Mouse (Mus musculus) left cerebral cortex, adult 2 months (tissue): ENCODE results near the gene Zfp599. TPM values are rescaled to one million over a fixed set of nuclear protein-coding genes. Genes with fewer than 3 reads are reported as not detected.
A peak's percentile ranks its signal among the peaks of the same experiment; 100 is the strongest.
"Not testable (repeated sequence)": the region's sequence is repeated elsewhere in the genome, so short reads cannot be mapped to it uniquely, and the experiment has no call there.

Experiments used
- DNase-seq, 2 experiments: peaks; one replicate each; pipeline ENCODE4 v3.0.0; 2021 to 2022; ENCODE audit warnings: low spot score in 2 of 2, mixed read lengths in 1 of 2; ENCODE audit errors: extremely low spot score in 1 of 2
- H3K27ac ChIP-seq: fragments of 200-600 bp; 2 replicates; pipeline ENCODE4 v1.8.1; 2022
- H3K4me3 ChIP-seq: fragments of 200-600 bp; 2 replicates; pipeline ENCODE4 v1.8.1; 2022
- CTCF ChIP-seq: fragments of 200-600 bp; IDR thresholded peaks from 2 replicates; pipeline ENCODE4 v1.8.1; 2022; ENCODE audit warnings: antibody characterized with exemption, mild to moderate bottlenecking, moderate library complexity
- intact Hi-C: fragments of 180-260 bp; cut with DNase I; formaldehyde crosslinking; loops from one replicate; pipeline ENCODE4 v1.15.1; 2025
- total RNA-seq, 2 experiments: library from RNA; stranded (reverse); gene quantifications; 2 replicates each; pipeline ENCODE4 v1.2.3; 2021

Gene Zfp599
- total RNA-seq, 2 experiments from 2014 or later: 3.7 to 4.5 TPM

DNA sequence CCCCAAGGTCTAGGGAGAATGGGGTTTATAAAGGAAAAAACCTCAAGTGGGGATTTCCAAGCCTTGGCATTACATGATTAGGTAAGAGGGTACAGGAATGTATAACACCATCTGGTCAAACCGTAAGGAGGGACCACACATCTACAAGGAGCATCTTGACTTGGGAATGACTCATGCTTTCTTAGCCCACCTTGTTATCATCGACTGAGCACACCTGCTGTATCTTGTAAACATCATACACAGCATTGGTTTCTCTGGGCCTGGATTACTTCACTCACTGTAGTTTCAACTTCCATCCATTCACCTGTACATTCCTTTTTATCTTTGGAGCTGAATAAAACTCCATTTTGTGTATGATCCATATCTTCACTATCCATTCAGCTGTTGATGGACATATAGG lies 15.5 kb downstream of the Zfp599 start:
- intact Hi-C loops: no loop called here
- no peak for DNase-seq
- Histone ChIP-seq H3K27ac (no peak overlapping the region), H3K4me3 (no peak overlapping the region)
- no peak for TF ChIP-seq CTCF

DNA sequence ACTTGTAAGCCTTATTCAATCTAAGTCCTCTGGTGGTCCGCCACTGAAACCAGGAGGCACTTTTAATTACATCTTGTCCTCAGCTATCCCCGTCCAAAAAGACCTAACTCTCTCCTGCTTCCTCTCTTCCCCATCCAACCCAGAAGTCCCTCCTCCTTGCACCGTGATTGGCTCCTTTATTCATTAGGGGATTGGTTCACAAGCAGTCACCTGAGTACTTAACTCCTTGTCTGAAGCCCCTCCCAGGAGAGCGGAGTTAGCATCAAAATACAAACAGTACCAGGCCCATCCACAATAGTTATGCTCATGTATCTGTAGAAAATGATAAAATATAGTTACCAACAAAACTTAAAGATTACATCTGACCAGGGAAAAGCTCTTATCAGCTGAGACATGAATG lies 19.7 kb downstream of the Zfp599 start:
- Histone ChIP-seq H3K27ac (no peak overlapping the region), H3K4me3 (no peak overlapping the region)
- intact Hi-C loops: no loop called here
- no peak for TF ChIP-seq CTCF
- no peak for DNase-seq

DNA sequence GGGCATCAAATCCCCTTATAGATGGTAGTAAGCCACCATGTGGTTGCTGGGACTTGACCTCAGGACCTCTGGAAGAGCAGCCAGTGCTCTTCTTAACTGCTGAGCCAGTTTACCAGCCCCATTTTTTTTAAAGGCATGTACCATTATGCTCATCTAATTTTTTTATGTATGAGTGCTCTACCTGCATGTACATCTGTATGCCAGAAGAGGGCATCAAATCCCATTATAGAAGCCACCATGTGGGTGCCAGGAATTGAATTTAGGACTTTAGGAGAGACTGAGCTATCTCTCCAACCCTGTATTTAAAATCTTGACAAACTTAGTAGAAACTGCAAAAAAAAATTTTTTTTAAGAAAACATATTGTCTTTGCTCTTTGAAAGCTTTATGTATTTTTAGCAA lies 29.1 kb downstream of the Zfp599 start:
- intact Hi-C loops: no loop called here
- Histone ChIP-seq H3K4me3 (no peak overlapping the region), H3K27ac (no peak overlapping the region)
- no peak for DNase-seq
- peak; percentile 61 for TF ChIP-seq CTCF

DNA sequence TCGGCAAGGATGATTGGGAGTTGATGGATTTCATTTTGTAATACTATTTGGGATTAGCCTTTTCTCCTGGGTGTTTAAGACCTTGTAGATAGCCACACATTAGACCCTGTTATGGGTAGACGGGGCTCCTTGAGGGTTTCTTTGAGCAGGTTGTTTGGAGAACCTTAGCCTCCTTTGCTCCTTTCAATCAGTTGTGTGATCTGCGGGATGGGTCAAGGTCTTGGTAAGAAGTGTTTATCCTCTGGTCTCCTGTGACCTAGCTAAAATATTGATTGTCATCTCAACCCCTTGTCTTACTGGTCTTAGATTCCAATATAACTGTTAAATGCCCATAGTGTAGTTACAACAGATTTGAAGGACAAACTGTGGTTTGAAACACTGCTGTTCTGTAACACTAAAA lies 29.6 kb downstream of the Zfp599 start:
- no peak for TF ChIP-seq CTCF
- Histone ChIP-seq H3K4me3 (no peak overlapping the region), H3K27ac (no peak overlapping the region)
- intact Hi-C loops: no loop called here
- no peak for DNase-seq

DNA sequence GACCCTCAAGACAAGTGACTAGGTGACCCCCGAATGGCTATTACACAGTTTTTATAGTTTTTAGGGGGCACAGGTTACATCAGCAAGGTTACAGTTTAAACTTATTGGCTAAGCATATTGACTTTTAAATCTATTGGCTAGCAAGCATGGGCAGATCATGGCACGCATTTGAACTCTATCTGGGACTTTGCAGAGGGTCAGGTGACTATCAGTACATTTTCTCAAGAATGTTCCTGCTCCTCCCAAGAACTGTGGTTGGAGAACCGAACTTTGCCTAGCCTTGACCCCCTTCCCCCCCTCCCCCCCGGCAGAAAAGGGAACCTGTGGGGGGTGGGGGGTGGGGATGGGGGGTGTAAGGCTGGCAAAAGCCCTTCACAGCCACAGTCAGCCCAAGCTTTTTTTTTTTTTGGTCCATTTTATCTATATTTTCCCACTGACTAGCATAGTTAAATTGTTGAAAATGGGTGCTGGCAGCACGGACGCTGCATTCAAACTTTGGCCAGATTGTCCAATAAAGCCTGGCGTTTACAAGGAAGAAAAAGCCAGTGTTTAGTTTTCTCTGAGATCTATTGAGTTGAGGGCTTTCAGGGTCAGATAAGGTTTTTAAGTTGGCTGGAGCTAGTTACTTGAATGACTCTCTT lies 30.2 kb downstream of the Zfp599 start:
- no peak for TF ChIP-seq CTCF
- intact Hi-C loops: no loop called here
- no peak for DNase-seq
- Histone ChIP-seq H3K4me3 (no peak overlapping the region), H3K27ac (no peak overlapping the region)

DNA sequence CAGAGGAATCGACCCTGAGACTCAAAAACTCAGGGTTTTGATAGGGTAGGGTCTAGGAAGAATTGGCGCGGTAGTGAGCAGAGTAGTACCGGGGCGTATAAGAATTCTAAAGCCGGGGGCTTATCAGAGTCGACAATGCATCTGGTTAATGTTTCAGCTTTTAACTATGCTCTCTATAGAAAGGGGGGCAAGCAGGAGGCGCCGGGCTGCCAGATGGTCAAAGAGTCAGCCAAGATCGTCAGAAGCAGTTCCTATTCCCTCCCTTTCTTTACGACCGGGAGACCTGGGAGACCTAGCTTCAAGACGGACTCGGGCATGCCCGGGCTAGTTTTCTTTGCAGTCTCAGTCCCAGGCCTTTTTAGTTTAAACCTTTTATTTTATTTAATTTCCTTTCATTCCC lies 32.8 kb downstream of the Zfp599 start:
- no peak overlapping the region for H3K4me3 ChIP-seq
- no peak for TF ChIP-seq CTCF
- intact Hi-C loops: no loop called here

DNA sequence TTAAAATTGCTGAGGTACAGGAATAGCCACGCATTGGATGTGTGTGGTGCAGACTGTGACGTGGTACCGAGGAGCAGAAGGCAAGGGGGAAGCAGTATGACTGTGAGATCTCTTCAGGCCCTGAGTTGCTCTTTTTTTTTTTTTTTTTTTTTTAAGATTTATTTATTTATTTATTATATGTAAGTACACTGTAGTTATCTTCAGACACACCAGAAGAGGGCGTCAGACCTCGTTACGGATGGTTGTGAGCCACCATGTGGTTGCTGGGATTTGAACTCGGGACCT lies 33.4 kb downstream of the Zfp599 start:
- peak overlapping the region; percentile 55 for H3K4me3 ChIP-seq
- H3K27ac ChIP-seq, DNase-seq, intact Hi-C loops: not testable (repeated sequence)
- TF ChIP-seq CTCF: peak; percentile 2; the same call in 1 of the 2 replicates

More for the DNA sequence above, 32.8 kb downstream of the Zfp599 start:
- DNase-seq: no peak
- H3K27ac ChIP-seq: no peak overlapping the region

DNA sequence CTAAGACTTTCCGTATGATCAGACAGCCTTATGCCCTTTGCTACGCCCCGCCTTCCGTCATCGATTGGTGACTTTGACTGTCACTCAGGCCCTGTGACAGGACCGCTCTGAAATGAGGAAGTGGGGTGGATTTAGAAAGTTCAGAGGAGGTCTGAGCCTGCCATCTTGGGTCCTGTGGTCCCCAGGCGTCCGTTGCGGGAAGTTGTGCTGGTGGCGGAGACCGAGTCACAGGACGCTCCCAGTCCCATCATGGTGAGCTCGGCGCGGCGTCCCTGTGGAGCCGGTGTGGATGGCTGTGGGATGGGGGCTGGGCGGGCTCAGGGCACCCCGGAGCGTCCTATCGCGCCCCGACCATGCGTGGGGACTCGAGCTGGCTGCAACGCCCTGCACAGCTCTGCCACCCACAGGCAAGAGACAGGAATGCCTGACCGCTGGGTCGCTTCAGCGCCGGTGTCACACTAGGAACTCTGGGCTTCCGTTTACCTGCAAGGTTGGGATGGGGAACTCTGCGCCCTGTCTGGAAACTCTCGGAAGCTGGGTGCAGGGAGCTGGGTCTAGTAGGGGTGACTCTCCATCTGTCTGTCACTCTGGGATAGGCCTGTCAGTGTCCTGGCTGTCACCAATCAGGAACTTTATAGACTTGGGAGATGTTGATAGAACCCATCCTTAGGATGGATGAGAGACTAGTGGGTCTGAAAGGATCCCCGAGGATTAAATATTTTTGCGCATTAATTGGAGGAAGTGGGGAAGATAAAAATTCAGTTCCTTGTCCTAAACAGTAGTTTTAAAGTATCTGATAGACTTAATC lies 33.9 kb downstream of the Zfp599 start, which contains the start of gene Zfp809:
Gene Zfp809 (plus strand): TSS at position 134 of the 808 bp plus-strand sequence.
- Histone ChIP-seq H3K27ac (peak within 1 kb of the TSS; percentile 91), H3K4me3 (peak within 1 kb of the TSS; percentile 55)
- intact Hi-C loops: loop anchor here (2.0 kb wide), 2 partner anchors 69 to 183 kb away; partner anchors contain the start of gene Pigyl
- TF ChIP-seq CTCF: peak; percentile 71
- DNase-seq: peak; percentile 98 to 99

DNA sequence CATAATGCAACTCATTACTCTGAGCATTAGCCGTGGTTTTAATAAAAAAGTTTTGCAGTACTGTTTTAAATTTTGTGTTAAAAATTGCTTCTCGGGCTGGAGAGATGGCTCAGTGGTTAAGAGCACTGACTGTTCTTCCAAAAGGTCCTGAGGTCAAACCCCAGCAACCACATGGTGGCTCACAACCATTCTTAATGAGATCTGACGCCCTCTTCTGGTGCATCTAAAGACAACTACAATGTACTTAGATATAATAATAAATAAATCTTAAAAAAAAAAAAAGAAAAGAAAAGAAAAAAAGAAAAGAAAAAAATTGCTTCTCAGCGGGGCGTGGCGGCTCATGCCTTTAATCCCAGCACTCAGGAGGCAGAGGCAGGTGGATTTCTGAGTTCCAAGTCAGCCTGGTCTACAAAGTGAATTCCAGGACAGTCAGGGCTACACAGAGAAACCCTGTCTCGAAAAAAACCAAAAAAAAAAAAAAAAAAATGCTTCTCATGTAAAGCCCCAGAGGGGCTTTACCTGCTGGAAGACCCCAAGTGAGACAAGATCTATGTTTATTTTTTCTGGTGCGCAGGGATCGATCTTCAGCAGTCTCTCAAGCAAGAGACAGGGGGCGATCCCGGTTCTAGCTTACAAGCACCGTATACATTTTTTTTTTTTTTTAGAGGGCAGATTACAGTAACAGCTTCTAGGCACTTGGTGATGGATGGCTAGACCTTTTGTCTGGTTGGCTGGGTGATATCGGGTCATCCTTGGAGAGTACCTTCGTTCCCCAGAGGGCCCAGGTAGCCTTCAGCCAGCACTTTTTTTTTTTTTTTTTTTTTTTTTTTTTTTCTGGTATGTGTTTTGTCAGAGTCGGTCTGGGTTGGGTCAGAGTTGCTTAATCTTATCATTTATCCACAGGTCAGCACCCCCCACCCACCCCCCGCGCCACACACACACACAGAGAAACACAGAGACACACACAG lies 34.9 kb downstream of the Zfp599 start:
- intact Hi-C loops: loop anchor here (2.0 kb wide), 2 partner anchors 68 to 184 kb away; partner anchors contain the start of gene Pigyl
- peak overlapping the region; percentile 91 for H3K27ac ChIP-seq
- no peak for DNase-seq
- peak overlapping the region; percentile 55 for H3K4me3 ChIP-seq
- TF ChIP-seq CTCF: peak; percentile 20

DNA sequence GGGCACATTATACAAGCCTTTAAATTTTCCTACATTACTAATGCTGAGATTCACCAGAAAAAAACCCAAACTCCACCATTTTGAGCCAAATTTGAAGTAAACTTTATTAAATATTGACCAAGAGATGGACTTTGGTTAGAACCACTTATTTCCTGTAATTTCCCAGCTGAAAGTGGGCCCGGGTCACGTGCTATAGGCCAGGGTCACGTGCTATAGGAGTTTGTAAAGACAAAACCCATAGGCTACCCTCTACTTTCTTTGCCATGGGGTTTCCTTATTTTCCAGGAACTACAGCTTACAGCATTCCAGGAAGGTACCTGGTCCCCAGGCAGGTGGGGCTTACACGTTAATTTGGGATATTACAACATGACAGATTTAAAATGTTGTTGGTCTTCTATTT lies 35.6 kb downstream of the Zfp599 start:
- TF ChIP-seq CTCF: no peak
- intact Hi-C loops: loop anchor here (2.0 kb wide), 2 partner anchors 67 to 185 kb away; partner anchors contain the start of gene Pigyl
- no peak for DNase-seq
- Histone ChIP-seq H3K4me3 (no peak overlapping the region), H3K27ac (no peak overlapping the region)

DNA sequence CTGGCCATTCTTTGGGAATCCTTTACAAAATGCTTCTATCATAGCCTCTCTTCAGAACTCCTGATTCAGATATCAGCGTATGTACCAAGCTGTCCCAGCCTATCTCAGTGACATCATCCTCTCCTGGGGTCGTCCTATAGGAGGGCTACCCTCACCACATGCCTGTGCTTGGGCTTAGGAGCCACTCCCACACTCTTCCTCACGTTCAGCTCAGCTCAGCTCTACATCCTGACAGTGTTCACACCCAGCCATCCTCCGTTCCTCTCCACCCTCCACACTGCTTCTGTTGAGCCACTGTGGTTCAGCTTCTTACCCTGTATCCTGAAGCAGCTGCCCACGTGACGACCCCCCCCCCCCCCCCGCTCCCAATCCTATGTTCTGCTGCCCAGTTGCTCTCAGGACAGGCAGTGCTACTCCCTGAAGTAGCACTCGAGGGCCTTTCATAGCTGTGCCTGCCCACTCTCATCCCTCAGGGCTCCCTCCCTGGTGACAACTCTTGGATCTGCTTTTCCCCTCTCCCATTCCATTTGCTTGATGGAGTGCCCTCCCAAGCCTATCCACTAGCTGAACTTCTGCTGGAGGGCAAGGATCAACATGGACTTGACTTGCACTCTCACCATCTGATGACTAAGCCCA lies 41.7 kb downstream of the Zfp599 start:
- no peak overlapping the region for H3K4me3 ChIP-seq
- no peak for TF ChIP-seq CTCF
- intact Hi-C loops: no loop called here
- H3K27ac ChIP-seq: no peak overlapping the region
- DNase-seq: no peak
